8 mouse cellular contexts compared by ENCODE assay signal in genomic region chr7:27797906-27798811, GRCm38 (mm10). TPM values are rescaled to one million over a fixed set of nuclear protein-coding genes. Genes with fewer than 3 reads are reported as not detected.
A peak's percentile ranks its signal among the peaks of the same experiment; 100 is the strongest.
DNase-seq lines count a peak whose midpoint lies in the region; ATAC-seq lines count a peak whose summit lies in the region.

No protein-coding gene starts in this region.

- 18% methylated on average over 8 of the region's 8 CpGs for WGBS in lung, embryonic 16.5 days
- WGBS in limb, embryonic 12.5 days: 35% methylated on average over 8 of the region's 8 CpGs
- WGBS in stomach, embryonic 16.5 days: 29% methylated on average over 7 of the region's 8 CpGs

- no peaks in the 10 kb centered on the region for H3K27me3 ChIP-seq in lung, embryonic 16.5 days (ENCODE audit: control insufficient read depth, insufficient read depth, low read depth, low read length)
- no peaks in the 10 kb centered on the region for H3K27me3 ChIP-seq in limb, embryonic 12.5 days
- no peaks in the 10 kb centered on the region for H3K27me3 ChIP-seq in stomach, embryonic 16.5 days (ENCODE audit: control insufficient read depth, insufficient read depth, low read length)

- H3K9ac ChIP-seq in lung, embryonic 16.5 days (ENCODE audit: low read length): no peak overlapping the region
- no peak overlapping the region for H3K9ac ChIP-seq in limb, embryonic 12.5 days (replicated peaks)
- H3K9ac ChIP-seq in stomach, embryonic 16.5 days (ENCODE audit: low read length): no peak overlapping the region

- ATAC-seq in lung, embryonic 16.5 days (ENCODE audit: low read depth): peak; percentile 73; the same call in 1 of the 2 replicates
- peak; percentile 59; the same call in 1 of the 2 replicates for ATAC-seq in limb, embryonic 12.5 days (ENCODE audit: insufficient number of reproducible peaks, insufficient read depth, low FRiP score, low TSS enrichment, low read depth)
- 0 out of 2 replicates have a peak, but pooled peaks have one; percentile 53 for ATAC-seq in stomach, embryonic 16.5 days (ENCODE audit: insufficient read depth, low FRiP score)

- peak; percentile 59 for DNase-seq in heart, adult 11 months
- DNase-seq in heart, adult 18-20 months: no peak
- DNase-seq in lung, postnatal 25 days (ENCODE audit: low spot score): no peak
- no peak for DNase-seq in thymus, postnatal 36 days
- no peak for DNase-seq in frontal cortex, postnatal 14 days (ENCODE audit: low spot score in 2 of 2)

- H3K4me2 ChIP-seq in lung, embryonic 16.5 days (ENCODE audit: low read depth, low read length): peak overlapping the region; percentile 35; the same call in 1 of the 2 replicates
- H3K4me2 ChIP-seq in limb, embryonic 12.5 days: peak overlapping the region; percentile 45
- H3K4me2 ChIP-seq in stomach, embryonic 16.5 days (ENCODE audit: low read depth, low read length): 0 out of 2 replicates have a peak overlapping the region, but pooled peaks have one; percentile 21

- peaks cover 9% of the 10 kb centered on the region; the same call in 1 of the 2 replicates for H3K4me1 ChIP-seq in lung, embryonic 16.5 days (replicated peaks; ENCODE audit: control insufficient read depth, insufficient read depth, low read length)
- peaks cover 5% of the 10 kb centered on the region; the same call in 1 of the 2 replicates for H3K4me1 ChIP-seq in limb, embryonic 12.5 days (replicated peaks)
- H3K4me1 ChIP-seq in stomach, embryonic 16.5 days (ENCODE audit: control insufficient read depth, insufficient read depth, low read length): 0 out of 2 replicates have a peak, but pooled peaks cover 3% of the 10 kb centered on the region

- H3K9me3 ChIP-seq in lung, embryonic 16.5 days (ENCODE audit: control insufficient read depth, low read length): no peaks in the 10 kb centered on the region
- H3K9me3 ChIP-seq in limb, embryonic 12.5 days: 0 out of 2 replicates have a peak, but pooled peaks cover 9% of the 10 kb centered on the region
- 0 out of 2 replicates have a peak, but pooled peaks cover 4% of the 10 kb centered on the region for H3K9me3 ChIP-seq in stomach, embryonic 16.5 days (replicated peaks; ENCODE audit: control insufficient read depth, low read length)

- H3K27ac ChIP-seq in lung, embryonic 16.5 days (ENCODE audit: low read length): peak overlapping the region; percentile 42; the same call in 1 of the 2 replicates
- no peak overlapping the region; the same call in 1 of the 2 replicates for H3K27ac ChIP-seq in limb, embryonic 12.5 days
- no peak overlapping the region for H3K27ac ChIP-seq in stomach, embryonic 16.5 days (ENCODE audit: low read length)

- H3K36me3 ChIP-seq in lung, embryonic 16.5 days (ENCODE audit: control insufficient read depth, insufficient read depth, low read length): no peaks in the 10 kb centered on the region
- no peaks in the 10 kb centered on the region for H3K36me3 ChIP-seq in limb, embryonic 12.5 days
- no peaks in the 10 kb centered on the region for H3K36me3 ChIP-seq in stomach, embryonic 16.5 days (ENCODE audit: control insufficient read depth, insufficient read depth, low read length)

- H3K4me3 ChIP-seq in lung, embryonic 16.5 days (ENCODE audit: low read length): no peak overlapping the region
- 0 out of 2 replicates have a peak overlapping the region, but pooled peaks have one; percentile 4 for H3K4me3 ChIP-seq in limb, embryonic 12.5 days (replicated peaks)
- H3K4me3 ChIP-seq in stomach, embryonic 16.5 days (replicated peaks; ENCODE audit: low read length): no peak overlapping the region

RNA-seq across cellular contexts. Expression of gene Zfp626, which starts 8.8 kb away (rescaled TPM):
- total RNA-seq in heart, adult 18-20 months (2021): 1 to 10 TPM; 4.6 to 5.9 TPM
- polyA plus RNA-seq in lung, embryonic 16.5 days (2015; fragmentation: Nextera tagmentation; extraction: Ambion mirVana): 2.3 and 2.4 TPM in 2 replicates
- polyA plus RNA-seq in limb, embryonic 12.5 days (2016; fragmentation: Nextera tagmentation; extraction: Ambion mirVana): 2.3 and 2.9 TPM in 2 replicates
- polyA plus RNA-seq in stomach, embryonic 16.5 days (2015; fragmentation: Nextera tagmentation; extraction: Ambion mirVana): 1.9 and 2.5 TPM in 2 replicates

RNA-seq across cellular contexts. Expression of gene Zfp59, which starts 40.2 kb away (rescaled TPM):
- total RNA-seq in heart, adult 18-20 months (2021): 1 to 10 TPM; 2.5 to 2.7 TPM
- polyA plus RNA-seq in lung, embryonic 16.5 days (2015; fragmentation: Nextera tagmentation; extraction: Ambion mirVana): 8.4 TPM in 2 replicates
- 9.7 and 10.7 TPM in 2 replicates for polyA plus RNA-seq in limb, embryonic 12.5 days (2016; fragmentation: Nextera tagmentation; extraction: Ambion mirVana)
- polyA plus RNA-seq in stomach, embryonic 16.5 days (2015; fragmentation: Nextera tagmentation; extraction: Ambion mirVana): 6.4 and 6.7 TPM in 2 replicates

RNA-seq across cellular contexts. Expression of gene Zfp607a, which starts 59.2 kb away (rescaled TPM):
- 1 to 10 TPM; 2.2 to 3.1 TPM for total RNA-seq in heart, adult 18-20 months (2021)
- 3.6 and 4.2 TPM in 2 replicates for polyA plus RNA-seq in lung, embryonic 16.5 days (2015; fragmentation: Nextera tagmentation; extraction: Ambion mirVana)
- 4.4 and 4.8 TPM in 2 replicates for polyA plus RNA-seq in limb, embryonic 12.5 days (2016; fragmentation: Nextera tagmentation; extraction: Ambion mirVana)
- polyA plus RNA-seq in stomach, embryonic 16.5 days (2015; fragmentation: Nextera tagmentation; extraction: Ambion mirVana): 3.9 and 4.6 TPM in 2 replicates
